Mouse (Mus musculus) hindbrain, embryonic 12.5 days (tissue): Measurements from ENCODE around the gene Gm43720. TPM values are rescaled to one million over a fixed set of nuclear protein-coding genes. Genes with fewer than 3 reads are reported as not detected.

ENCODE experiments used
- ATAC-seq: fragments of 200-750 bp; cut with Nextera tagmentation; 2 replicates; pipeline ENCODE4 v1.8.0; 2017; ENCODE audit warnings: moderate TSS enrichment; ENCODE audit not compliant: low FRiP score
- H3K27ac ChIP-seq: fragments of 300-500 bp; sonication (generic); 2 replicates; pipeline ENCODE4 v1.5.1; 2016; ENCODE audit warnings: mild to moderate bottlenecking
- H3K27me3 ChIP-seq: fragments of 300-500 bp; sonication (generic); 2 replicates; pipeline ENCODE4 v1.6.1; 2016; ENCODE audit warnings: mild to moderate bottlenecking
- H3K36me3 ChIP-seq: fragments of 300-500 bp; sonication (generic); 2 replicates; pipeline ENCODE4 v1.6.1; 2016; ENCODE audit warnings: mild to moderate bottlenecking
- H3K4me1 ChIP-seq: fragments of 300-500 bp; sonication (generic); 2 replicates; pipeline ENCODE4 v1.6.1; 2016
- H3K4me2 ChIP-seq: fragments of 300-500 bp; sonication (generic); replicated peaks from 2 replicates; pipeline ENCODE4 v1.6.1; 2016; ENCODE audit warnings: mild to moderate bottlenecking
- H3K4me3 ChIP-seq: fragments of 300-500 bp; sonication (generic); 2 replicates; pipeline ENCODE4 v1.5.1; 2016; ENCODE audit warnings: mild to moderate bottlenecking
- H3K9ac ChIP-seq: fragments of 300-500 bp; sonication (generic); 2 replicates; pipeline ENCODE4 v1.6.1; 2016; ENCODE audit warnings: mild to moderate bottlenecking, moderate library complexity
- H3K9me3 ChIP-seq: fragments of 300-500 bp; sonication (generic); replicated peaks from 2 replicates; pipeline ENCODE4 v1.6.1; 2016; ENCODE audit warnings: mild to moderate bottlenecking
- WGBS: fragments of 180-500 bp; shearing (Covaris S2); methylation state at CpG from one replicate; pipeline ENCODE4 v1.1.7; 2016; 5-methylcytosine and 5-hydroxymethylcytosine counted together
- polyA plus RNA-seq: library from polyadenylated mRNA; unstranded; fragments of >200 nt; fragmentation: Nextera tagmentation; extraction: Ambion mirVana; gene quantifications from 2 replicates; pipeline ENCODE4 v1.2.1, GENCODE M21; 2016

Gm43720 gene
- polyA plus RNA-seq, result 0.12 and 0.23 TPM in 2 replicates

DNA sequence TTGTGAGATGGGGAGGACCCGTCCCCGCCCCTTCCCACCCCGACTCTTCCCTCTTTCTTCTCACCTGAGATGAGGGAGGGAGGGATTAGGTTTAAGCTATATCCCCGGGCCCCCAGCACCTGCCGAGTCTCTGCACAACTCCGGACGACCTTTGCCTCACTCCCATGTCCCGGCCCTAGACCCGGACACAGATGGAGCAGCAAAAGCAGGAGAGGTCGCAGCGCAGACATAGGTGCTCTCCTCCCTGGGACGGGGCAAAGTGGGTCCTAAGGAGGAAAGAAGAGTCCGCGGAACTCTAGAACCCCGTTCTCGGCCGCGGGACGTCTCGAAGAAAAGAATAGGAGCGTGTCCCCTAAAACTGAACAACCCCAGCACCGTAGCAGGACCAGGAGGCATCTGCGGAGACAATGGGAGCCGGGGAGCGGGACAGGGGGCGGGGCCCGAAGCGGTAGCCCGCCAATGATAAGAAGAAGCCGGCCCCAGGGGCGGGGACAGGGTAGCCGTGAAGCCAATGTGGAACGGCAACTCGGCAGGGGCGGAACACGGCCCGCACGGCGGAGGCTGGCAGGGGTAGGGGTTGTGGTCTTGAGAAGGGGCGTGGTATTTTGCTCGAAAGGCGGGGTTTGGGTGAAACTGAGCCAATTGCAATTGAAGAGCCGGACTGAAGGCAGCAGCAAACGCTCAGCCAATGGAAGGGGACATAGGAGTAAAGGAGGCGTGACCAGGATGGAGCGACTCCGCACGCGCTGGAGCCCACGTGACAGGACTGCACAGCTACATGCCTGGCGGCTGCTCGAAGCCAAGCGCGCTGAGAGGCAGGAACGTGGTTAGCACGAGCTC is at the start of gene Gm43720, which contains the start of the genes Gpc2 and Stag3:
TSS of gene Gm43720 (minus strand) at position 374 of the 840 bp plus-strand sequence.
TSS of gene Gpc2 (minus strand) at position 421 of the 840 bp plus-strand sequence.
TSS of gene Stag3 (plus strand) at position 656 of the 840 bp plus-strand sequence.
- Histone ChIP-seq H3K4me2 (peak within 1 kb of the TSS; percentile 85), H3K27ac (peak within 1 kb of the TSS; percentile 66; the same call in 1 of the 2 replicates), H3K36me3 (peaks cover 27% of the 10 kb centered on the region), H3K27me3 (peaks cover 7% of the 10 kb centered on the region; the same call in 1 of the 2 replicates), H3K9ac (peak within 1 kb of the TSS; percentile 88), H3K9me3 (0 out of 2 replicates have a peak, but pooled peaks cover 3% of the 10 kb centered on the region), H3K4me1 (peaks cover 42% of the 10 kb centered on the region), H3K4me3 (peak within 1 kb of the TSS; percentile 68)
- ATAC-seq, result peak; percentile 99
- under 1% methylated on average over 56 of the region's 56 CpGs for whole genome bisulfite sequencing

DNA sequence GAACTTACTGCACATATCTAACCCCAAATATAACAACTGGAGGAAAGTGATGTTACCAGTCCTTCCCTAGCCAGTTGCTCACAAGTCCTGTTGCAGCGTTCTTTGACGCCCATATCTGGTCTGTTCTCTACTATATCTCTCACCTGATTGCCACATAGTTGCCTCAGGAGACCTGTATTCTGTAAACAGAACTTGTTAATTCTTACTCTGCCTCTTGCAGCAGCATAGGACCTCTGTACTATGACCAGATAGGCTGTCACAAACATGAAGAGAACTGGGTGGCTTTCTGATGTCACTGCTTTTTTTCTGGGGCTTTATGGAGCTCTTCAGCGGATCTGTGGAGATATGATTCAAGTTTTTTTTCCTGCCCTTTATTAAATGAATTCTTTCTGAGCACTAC is 33.0 kb upstream of the Gm43720 start:
- Histone ChIP-seq H3K4me3 (no peak overlapping the region), H3K9me3 (no peaks in the 10 kb centered on the region), H3K9ac (no peak overlapping the region), H3K4me1 (no peaks in the 10 kb centered on the region), H3K27me3 (no peaks in the 10 kb centered on the region), H3K27ac (no peak overlapping the region), H3K36me3 (no peaks in the 10 kb centered on the region), H3K4me2 (no peak overlapping the region)
- WGBS, result 91% methylated on average over 3 of the region's 3 CpGs
- no peak for ATAC-seq

DNA sequence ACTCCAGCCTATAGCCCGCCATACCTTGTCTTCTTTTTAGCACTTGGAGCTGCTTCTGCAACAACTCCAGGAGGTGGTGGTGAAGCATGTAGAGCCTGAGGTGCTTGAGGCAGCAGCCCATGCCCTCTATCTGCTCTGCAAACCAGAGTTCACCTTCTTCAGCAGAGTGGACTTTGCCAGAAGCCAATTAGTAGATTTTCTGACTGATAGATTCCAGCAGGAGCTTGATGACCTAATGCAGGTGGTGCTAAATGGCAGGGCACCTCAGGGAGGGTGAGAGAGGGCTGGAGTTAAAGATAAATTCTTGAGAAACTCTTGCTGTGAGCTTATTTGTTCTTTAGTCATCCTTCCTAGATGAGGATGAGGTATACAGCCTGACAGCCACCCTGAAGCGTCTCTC is 19.9 kb upstream of the Gm43720 start:
- no peak overlapping the region for H3K27ac ChIP-seq
- H3K36me3 ChIP-seq, result no peaks in the 10 kb centered on the region
- H3K4me1 ChIP-seq, result no peaks in the 10 kb centered on the region
- 84% methylated on average over 2 of the region's 2 CpGs for WGBS
- H3K9me3 ChIP-seq, result no peaks in the 10 kb centered on the region
- H3K27me3 ChIP-seq, result no peaks in the 10 kb centered on the region
- H3K4me3 ChIP-seq, result no peak overlapping the region
- ATAC-seq, result no peak
- H3K4me2 ChIP-seq, result no peak overlapping the region
- H3K9ac ChIP-seq, result no peak overlapping the region

DNA sequence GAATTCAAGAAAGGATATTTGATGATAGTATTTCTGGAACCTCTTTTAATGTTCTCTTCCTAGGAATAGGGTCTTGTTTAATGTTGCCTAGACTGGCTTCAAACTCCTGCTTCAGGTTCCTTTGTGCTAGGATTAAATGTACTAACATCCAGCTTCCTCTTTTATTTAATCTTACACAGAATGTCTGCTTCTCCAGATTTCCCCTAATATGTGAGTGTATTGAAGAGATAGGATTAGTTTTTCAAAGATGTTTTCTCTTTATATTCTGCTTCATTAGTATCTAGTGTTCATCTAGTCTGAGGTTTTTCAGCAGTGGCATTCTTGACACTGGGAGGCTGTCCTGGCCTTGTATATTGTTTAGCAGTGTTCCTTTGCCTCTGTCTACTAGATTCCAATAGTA is 14.4 kb upstream of the Gm43720 start:
- H3K9me3 ChIP-seq, result no peaks in the 10 kb centered on the region
- no peak overlapping the region for H3K4me3 ChIP-seq
- no peaks in the 10 kb centered on the region for H3K4me1 ChIP-seq
- H3K36me3 ChIP-seq, result no peaks in the 10 kb centered on the region
- H3K27me3 ChIP-seq, result no peaks in the 10 kb centered on the region
- H3K9ac ChIP-seq, result no peak overlapping the region
- H3K27ac ChIP-seq, result no peak overlapping the region
- ATAC-seq, result no peak
- no peak overlapping the region for H3K4me2 ChIP-seq

DNA sequence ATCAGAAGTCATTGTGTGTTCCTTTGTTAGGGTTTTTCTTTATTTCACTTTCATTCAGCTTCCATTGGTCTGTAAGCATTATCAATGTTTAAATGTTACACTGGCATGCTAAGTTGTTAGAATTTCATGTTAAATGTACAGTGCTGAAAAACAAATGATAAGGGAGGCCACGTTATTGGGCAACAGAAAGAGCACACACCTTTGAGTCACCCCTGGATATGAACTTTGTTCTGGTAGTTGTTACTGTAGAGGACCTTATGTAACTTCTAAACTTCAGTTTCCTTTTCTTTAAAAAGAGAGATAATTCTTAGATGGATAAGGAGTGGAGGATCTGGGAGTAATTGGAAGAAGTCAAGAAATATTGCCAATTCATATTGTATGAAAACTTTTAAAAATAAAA is 11.9 kb upstream of the Gm43720 start:
- Histone ChIP-seq H3K27me3 (no peaks in the 10 kb centered on the region), H3K9ac (no peak overlapping the region), H3K4me3 (no peak overlapping the region), H3K27ac (no peak overlapping the region), H3K36me3 (no peaks in the 10 kb centered on the region), H3K4me2 (no peak overlapping the region), H3K4me1 (no peaks in the 10 kb centered on the region), H3K9me3 (no peaks in the 10 kb centered on the region)
- WGBS, result 83% methylated on average over 1 of the region's 1 CpGs
- ATAC-seq, result no peak

DNA sequence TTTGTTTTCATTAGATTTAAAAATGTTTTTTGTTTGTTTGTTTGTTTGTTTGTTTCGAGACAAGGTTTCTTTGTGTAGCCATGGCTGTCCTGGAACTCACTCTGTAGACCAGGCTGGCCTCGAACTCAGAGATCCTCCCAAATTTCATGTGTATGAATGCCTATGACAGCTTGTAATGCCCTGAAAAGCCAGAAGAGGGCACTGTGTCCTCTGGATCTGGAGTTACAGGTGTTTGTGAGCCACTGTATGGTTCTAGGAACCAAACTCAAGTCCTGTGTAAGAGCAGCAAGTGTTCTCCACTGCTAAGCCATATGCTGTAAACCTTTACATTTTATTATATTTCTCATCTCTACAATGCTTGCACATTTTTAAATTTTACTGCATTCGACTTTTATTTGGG is 8.1 kb upstream of the Gm43720 start:
- no peak overlapping the region for H3K4me3 ChIP-seq
- H3K9me3 ChIP-seq, result no peaks in the 10 kb centered on the region
- H3K4me2 ChIP-seq, result no peak overlapping the region
- no peaks in the 10 kb centered on the region for H3K36me3 ChIP-seq
- H3K9ac ChIP-seq, result no peak overlapping the region
- H3K27me3 ChIP-seq, result no peaks in the 10 kb centered on the region
- WGBS, result 79% methylated on average over 3 of the region's 3 CpGs
- H3K27ac ChIP-seq, result no peak overlapping the region
- ATAC-seq, result no peak
- H3K4me1 ChIP-seq, result no peaks in the 10 kb centered on the region

DNA sequence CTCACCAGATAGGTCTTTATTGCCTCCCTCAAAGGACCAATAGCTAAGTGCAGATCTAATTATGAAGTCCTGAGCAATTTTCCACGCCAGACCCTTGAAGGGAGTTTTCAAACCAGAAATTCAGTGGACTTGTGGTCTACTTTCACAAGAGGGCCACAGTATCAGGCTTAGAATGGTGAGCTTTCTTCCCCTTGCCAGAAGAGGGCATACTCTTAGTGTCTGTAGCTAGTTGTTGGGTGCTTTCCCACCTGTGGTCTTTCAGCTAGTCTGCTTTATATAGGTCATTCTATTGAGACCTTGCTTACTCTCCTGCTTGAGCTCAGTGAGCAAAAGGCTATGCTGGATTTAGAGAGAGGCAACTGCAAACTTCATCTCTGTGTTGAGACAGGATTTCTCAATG is 3.8 kb upstream of the Gm43720 start:
- Histone ChIP-seq H3K9ac (no peak overlapping the region), H3K9me3 (0 out of 2 replicates have a peak, but pooled peaks cover 3% of the 10 kb centered on the region), H3K36me3 (no peaks in the 10 kb centered on the region), H3K4me3 (no peak overlapping the region), H3K27me3 (peaks cover 7% of the 10 kb centered on the region; the same call in 1 of the 2 replicates), H3K4me1 (peaks cover 4% of the 10 kb centered on the region), H3K4me2 (no peak overlapping the region), H3K27ac (no peak overlapping the region)
- no peak for ATAC-seq
- WGBS, result 58% methylated on average over 1 of the region's 1 CpGs

DNA sequence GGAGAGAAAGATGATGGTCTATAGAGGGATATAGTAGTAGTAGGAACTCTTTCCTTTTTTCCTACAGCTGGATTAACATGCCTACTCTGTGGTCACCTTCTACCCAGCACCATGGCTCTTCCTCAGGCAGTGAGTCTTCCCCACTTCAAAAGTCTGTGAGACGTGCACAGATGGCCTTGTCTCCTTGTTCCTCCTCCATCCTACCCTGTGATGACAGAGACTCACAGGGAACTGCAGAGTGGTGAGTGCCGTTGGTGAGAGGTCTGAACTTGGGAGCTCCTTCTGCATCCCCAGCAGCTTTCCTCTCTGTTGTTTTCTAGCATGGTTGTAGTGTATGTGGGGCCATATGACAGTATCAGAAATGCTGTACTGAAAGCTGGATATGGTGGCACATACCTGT is 2.0 kb upstream of the Gm43720 start:
- no peak overlapping the region for H3K4me2 ChIP-seq
- no peak for ATAC-seq
- H3K27ac ChIP-seq, result no peak overlapping the region
- no peak overlapping the region for H3K4me3 ChIP-seq
- peaks cover 13% of the 10 kb centered on the region for H3K36me3 ChIP-seq
- H3K4me1 ChIP-seq, result peaks cover 22% of the 10 kb centered on the region
- H3K27me3 ChIP-seq, result peaks cover 7% of the 10 kb centered on the region; the same call in 1 of the 2 replicates
- H3K9ac ChIP-seq, result no peak overlapping the region
- WGBS, result 87% methylated on average over 2 of the region's 2 CpGs
- 0 out of 2 replicates have a peak, but pooled peaks cover 3% of the 10 kb centered on the region for H3K9me3 ChIP-seq

DNA sequence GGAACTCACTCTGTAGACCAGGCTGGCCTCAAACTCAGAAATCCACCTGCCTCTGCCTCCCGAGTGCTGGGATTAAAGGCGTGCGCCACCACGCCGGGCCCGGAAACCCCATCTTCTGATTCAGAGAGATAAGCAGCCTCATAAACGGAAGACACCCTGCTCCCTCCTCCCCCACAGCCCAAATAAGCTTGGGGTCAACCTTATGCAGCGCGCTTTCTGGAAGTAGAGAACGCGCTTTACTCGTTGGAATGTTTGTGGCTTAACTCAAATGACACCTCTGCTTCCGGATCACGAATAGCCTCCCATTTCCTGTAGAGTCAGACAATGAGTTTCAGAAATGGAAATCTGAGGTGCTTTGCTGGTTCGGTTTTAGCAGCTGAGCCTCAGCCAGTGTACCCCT is 1.1 kb upstream of the Gm43720 start:
- no peak overlapping the region for H3K4me2 ChIP-seq

DNA sequence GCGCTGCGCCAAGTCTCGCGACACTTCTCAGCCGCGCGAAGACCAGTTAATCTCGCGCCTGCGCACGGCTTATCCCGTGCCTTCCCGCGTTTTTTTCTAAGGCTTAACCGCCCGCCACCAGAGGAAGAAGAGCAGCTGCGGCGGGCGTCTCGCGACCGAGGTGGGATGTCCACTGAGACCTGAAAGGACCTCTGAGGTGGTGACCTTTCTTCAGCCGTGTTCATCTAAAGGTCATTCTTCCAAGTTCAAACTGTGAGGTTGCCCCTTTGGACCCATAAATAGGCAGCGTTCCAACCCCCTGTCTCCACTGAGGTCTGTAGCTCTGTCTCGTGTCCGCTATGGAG is 639 bp upstream of the Gm43720 start:
- Histone ChIP-seq H3K27ac (no peak overlapping the region), H3K4me2 (peak overlapping the region; percentile 85), H3K4me3 (peak overlapping the region; percentile 68), H3K27me3 (peaks cover 7% of the 10 kb centered on the region; the same call in 1 of the 2 replicates), H3K36me3 (peaks cover 25% of the 10 kb centered on the region), H3K9ac (no peak overlapping the region), H3K9me3 (0 out of 2 replicates have a peak, but pooled peaks cover 3% of the 10 kb centered on the region), H3K4me1 (peaks cover 36% of the 10 kb centered on the region)
- no peak for ATAC-seq
- WGBS, result 22% methylated on average over 26 of the region's 26 CpGs

More for the DNA sequence above, 1.1 kb upstream of the Gm43720 start:
- Histone ChIP-seq H3K9ac (no peak overlapping the region), H3K4me1 (peaks cover 32% of the 10 kb centered on the region), H3K9me3 (0 out of 2 replicates have a peak, but pooled peaks cover 3% of the 10 kb centered on the region), H3K27ac (no peak overlapping the region), H3K4me3 (no peak overlapping the region), H3K36me3 (peaks cover 20% of the 10 kb centered on the region), H3K27me3 (peaks cover 7% of the 10 kb centered on the region; the same call in 1 of the 2 replicates)
- no peak for ATAC-seq
- WGBS, result 93% methylated on average over 15 of the region's 15 CpGs

DNA sequence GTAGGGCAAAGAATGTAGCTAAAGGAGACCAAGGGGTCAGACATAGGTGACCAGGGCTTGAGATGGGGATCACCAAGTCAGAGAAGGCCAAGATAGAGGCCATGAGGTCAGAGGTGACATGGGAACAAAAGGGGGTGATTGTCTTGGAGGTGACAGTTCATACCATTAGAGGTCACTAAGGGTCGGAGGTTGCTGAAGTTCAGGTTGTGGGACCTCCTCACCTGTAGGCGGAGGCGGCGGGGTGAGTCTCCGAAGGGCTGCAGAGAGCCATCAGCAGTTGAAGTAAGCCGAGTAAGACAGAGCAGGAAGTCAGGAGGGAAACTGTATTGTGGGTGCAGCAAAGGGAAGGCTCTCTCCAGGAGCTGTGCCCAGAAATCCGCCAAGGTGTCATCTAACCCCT is 1.8 kb downstream of the Gm43720 start:
- 90% methylated on average over 7 of the region's 7 CpGs for WGBS
- Histone ChIP-seq H3K27ac (no peak overlapping the region), H3K36me3 (peaks cover 32% of the 10 kb centered on the region), H3K9ac (peak overlapping the region; percentile 88), H3K4me1 (peaks cover 57% of the 10 kb centered on the region), H3K4me3 (peak overlapping the region; percentile 68), H3K27me3 (peaks cover 7% of the 10 kb centered on the region; the same call in 1 of the 2 replicates), H3K4me2 (peak overlapping the region; percentile 85), H3K9me3 (0 out of 2 replicates have a peak, but pooled peaks cover 3% of the 10 kb centered on the region)
- no peak for ATAC-seq

DNA sequence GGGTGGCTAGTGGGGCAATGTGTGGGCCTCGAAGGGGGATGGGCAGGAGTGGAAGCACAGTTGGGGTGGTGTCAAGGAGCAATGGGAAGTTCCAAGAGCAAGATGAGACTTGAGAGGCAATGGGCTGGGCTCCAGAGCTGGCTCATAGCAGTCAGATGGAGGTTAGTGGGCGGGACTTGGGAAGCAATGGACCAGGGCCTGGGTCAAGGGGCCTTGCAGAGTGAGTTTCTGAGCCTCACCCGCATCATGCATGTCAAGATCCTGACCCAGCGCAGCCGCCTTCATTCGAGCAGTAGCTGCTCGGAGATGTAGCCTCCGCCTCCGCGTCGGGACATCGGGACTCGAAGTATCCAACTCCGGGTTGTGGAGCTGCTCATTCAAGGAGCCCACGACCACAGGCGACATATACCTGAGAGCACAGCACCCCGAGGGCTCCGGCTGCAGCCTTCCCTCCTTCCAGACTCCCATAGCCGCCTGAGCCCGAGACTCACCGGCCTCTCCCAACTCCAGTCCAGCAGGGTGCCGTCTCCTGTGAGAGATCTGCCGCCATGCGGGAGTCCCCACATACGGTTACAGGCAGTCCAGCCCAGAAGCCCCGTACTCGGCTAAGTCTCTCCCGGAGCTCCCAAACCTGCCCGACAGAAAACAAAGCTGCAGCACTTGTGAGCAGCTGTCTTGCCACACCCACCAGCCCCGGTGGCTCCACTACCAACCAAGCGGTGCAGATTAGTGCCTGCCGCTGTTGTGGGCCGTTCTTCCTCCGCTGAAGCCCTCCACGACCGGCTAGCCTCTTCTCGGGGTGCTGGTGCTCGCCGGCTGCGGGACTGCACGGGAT is 4.3 kb downstream of the Gm43720 start:
- H3K4me3 ChIP-seq, result peak overlapping the region; percentile 68
- WGBS, result 9% methylated on average over 41 of the region's 41 CpGs
- H3K4me1 ChIP-seq, result peaks cover 75% of the 10 kb centered on the region
- H3K9me3 ChIP-seq, result no peaks in the 10 kb centered on the region
- peaks cover 32% of the 10 kb centered on the region for H3K36me3 ChIP-seq
- H3K27ac ChIP-seq, result peak overlapping the region; percentile 49; the same call in 1 of the 2 replicates
- no peaks in the 10 kb centered on the region; the same call in 1 of the 2 replicates for H3K27me3 ChIP-seq
- peak overlapping the region; percentile 60 for H3K9ac ChIP-seq
- no peak for ATAC-seq
- peak overlapping the region; percentile 85 for H3K4me2 ChIP-seq
